Mouse (Mus musculus) frontal cortex, adult 2 months (tissue): ENCODE data around the gene Nol3. TPM values are rescaled to one million over a fixed set of nuclear protein-coding genes. Genes with fewer than 3 reads are reported as not detected.

Source experiments
- polyA plus RNA-seq: library from polyadenylated mRNA; depleted of rRNA; stranded (reverse); fragments of >200 nt; gene quantifications from 2 replicates; pipeline ENCODE4 v1.2.3, GENCODE M21; 2012; rRNA removed

Gene Nol3
- polyA plus RNA-seq, 1 experiment, result 13.4 TPM

Other genes with a start within 250 kb of the Nol3 start
- not detected in 2 replicates for gene Ces3a, start 227.5 kb upstream of the Nol3 start, polyA plus RNA-seq
- gene Ces3b, start 192.4 kb upstream of the Nol3 start, polyA plus RNA-seq, result not detected in 2 replicates
- not detected in 2 replicates for gene Ces4a, start 144.3 kb upstream of the Nol3 start, polyA plus RNA-seq
- gene Cbfb, start 105.5 kb upstream of the Nol3 start, polyA plus RNA-seq, result 25.2 and 28.1 TPM in 2 replicates
- 35.6 and 41.5 TPM in 2 replicates for gene D230025D16Rik, start 51.0 kb upstream of the Nol3 start, polyA plus RNA-seq
- 3.9 and 4.5 TPM in 2 replicates for gene B3gnt9, start 21.0 kb upstream of the Nol3 start, polyA plus RNA-seq
- gene Tradd, start 11.5 kb upstream of the Nol3 start, polyA plus RNA-seq, result 8.4 and 8.7 TPM in 2 replicates
- gene Fbxl8, start 11.5 kb upstream of the Nol3 start, polyA plus RNA-seq, result 2.0 and 2.1 TPM in 2 replicates
- gene Hsf4, start 6.3 kb upstream of the Nol3 start, polyA plus RNA-seq, result 20.2 and 20.7 TPM in 2 replicates
- 33.3 and 33.4 TPM in 2 replicates for gene 4931428F04Rik, start 13.7 kb downstream of the Nol3 start, polyA plus RNA-seq
- 2.2 and 2.4 TPM in 2 replicates for gene Exoc3l, start 20.0 kb downstream of the Nol3 start, polyA plus RNA-seq
- gene E2f4, start 21.5 kb downstream of the Nol3 start, polyA plus RNA-seq, result 59.9 and 67.7 TPM in 2 replicates
- 2.4 and 2.6 TPM in 2 replicates for gene Elmo3, start 29.5 kb downstream of the Nol3 start, polyA plus RNA-seq
- gene Lrrc29, start 50.1 kb downstream of the Nol3 start, polyA plus RNA-seq, result 3.5 and 4.8 TPM in 2 replicates
- gene Tmem208, start 50.2 kb downstream of the Nol3 start, polyA plus RNA-seq, result 73.1 and 74.3 TPM in 2 replicates
- gene Fhod1, start 71.8 kb downstream of the Nol3 start, polyA plus RNA-seq, result 3.8 and 4.2 TPM in 2 replicates
- 26.1 and 26.4 TPM in 2 replicates for gene Slc9a5, start 72.7 kb downstream of the Nol3 start, polyA plus RNA-seq
- gene Plekhg4, start 97.1 kb downstream of the Nol3 start, polyA plus RNA-seq, result 3.2 TPM in 2 replicates
- gene Kctd19, start 137.4 kb downstream of the Nol3 start, polyA plus RNA-seq, result not detected in 2 replicates
- 0.34 and 0.53 TPM in 2 replicates for gene Lrrc36, start 137.4 kb downstream of the Nol3 start, polyA plus RNA-seq
- gene Tppp3, start 195.4 kb downstream of the Nol3 start, polyA plus RNA-seq, result 66.7 and 76.4 TPM in 2 replicates
- 75.3 and 75.7 TPM in 2 replicates for gene Zdhhc1, start 220.8 kb downstream of the Nol3 start, polyA plus RNA-seq
- 0.21 and 0.22 TPM in 2 replicates for gene Hsd11b2, start 242.6 kb downstream of the Nol3 start, polyA plus RNA-seq